Mouse (Mus musculus): ENCODE data around the gene Gls.
A peak's percentile ranks its signal among the peaks of the same experiment; 100 is the strongest.

The Gls gene

GRCm38 (mm10) chr1:52124818-52125217, 108.2 kb downstream of the Gls start:
- DNase-seq (ENCODE audit: low spot score): no peak

GRCm38 (mm10) chr1:52121052-52121451, 112.0 kb downstream of the Gls start:
- DNase-seq (ENCODE audit: low spot score): no peak

- no peak for DNase-seq (ENCODE audit: low spot score)
These were observed 112.8 kb downstream of the Gls start for GRCm38 (mm10) chr1:52120191-52120590.

DNA sequence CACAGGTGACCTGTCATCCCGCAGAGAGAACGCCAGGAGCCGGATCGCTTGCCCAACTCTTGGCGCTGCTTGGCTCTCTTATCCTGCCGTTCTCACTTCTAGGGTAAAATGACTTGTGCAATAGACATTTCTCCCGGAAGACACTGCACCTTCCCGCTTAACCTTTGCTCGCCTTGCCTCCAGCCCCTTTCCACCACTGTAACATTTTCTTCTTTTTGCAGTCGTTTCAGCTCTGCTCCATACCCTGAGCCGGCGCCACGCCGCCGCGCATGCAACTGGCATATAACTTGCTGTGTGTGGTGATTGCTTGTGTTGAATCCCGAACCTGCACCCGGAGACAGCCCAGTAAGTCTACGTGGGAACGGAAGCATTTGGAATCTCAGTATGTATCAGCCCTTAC, 113.3 kb downstream of the Gls start:
- no peak for DNase-seq (ENCODE audit: low spot score)

- peak; percentile 92 for DNase-seq (ENCODE audit: low spot score)
These were observed 114.0 kb downstream of the Gls start, which contains the start of gene Stat1 for GRCm38 (mm10) chr1:52118860-52119591. Gene Stat1, plus strand, starts transcription at chr1:52119440.

GRCm38 (mm10) chr1:52117777-52118176, 115.3 kb downstream of the Gls start:
- no peak for DNase-seq (ENCODE audit: low spot score)

- DNase-seq (ENCODE audit: low spot score): no peak
These were observed 116.6 kb downstream of the Gls start for GRCm38 (mm10) chr1:52116441-52116840.

DNA sequence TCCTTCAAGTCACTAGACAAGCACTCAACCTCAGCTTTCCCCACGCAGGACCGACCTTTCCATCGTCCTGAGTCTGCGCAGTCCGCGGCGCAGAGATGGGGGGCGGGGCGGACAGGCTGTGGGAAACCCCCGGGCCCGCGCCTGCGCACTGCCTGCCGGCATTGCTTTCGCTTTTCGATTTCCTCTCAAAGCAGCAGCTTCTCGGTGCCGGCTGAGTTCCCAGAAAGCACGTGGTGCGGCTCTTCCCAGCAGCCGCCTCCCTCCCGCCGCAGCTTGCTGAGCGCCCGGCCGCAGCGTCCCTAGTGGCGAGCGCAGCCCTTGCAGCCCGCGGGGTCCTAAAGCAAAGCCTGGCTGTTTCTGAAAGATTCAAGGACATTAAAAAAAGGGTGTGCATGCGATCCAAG, 119.4 kb downstream of the Gls start:
- DNase-seq (ENCODE audit: low spot score): peak; percentile 94
